Mouse (Mus musculus): ENCODE data around the gene Ddx18. TPM values are rescaled to one million over a fixed set of nuclear protein-coding genes. Genes with fewer than 3 reads are reported as not detected.

Ddx18 gene
- polyA plus RNA-seq, 1 experiment from 2014 or later: 78.1 TPM

DNA sequence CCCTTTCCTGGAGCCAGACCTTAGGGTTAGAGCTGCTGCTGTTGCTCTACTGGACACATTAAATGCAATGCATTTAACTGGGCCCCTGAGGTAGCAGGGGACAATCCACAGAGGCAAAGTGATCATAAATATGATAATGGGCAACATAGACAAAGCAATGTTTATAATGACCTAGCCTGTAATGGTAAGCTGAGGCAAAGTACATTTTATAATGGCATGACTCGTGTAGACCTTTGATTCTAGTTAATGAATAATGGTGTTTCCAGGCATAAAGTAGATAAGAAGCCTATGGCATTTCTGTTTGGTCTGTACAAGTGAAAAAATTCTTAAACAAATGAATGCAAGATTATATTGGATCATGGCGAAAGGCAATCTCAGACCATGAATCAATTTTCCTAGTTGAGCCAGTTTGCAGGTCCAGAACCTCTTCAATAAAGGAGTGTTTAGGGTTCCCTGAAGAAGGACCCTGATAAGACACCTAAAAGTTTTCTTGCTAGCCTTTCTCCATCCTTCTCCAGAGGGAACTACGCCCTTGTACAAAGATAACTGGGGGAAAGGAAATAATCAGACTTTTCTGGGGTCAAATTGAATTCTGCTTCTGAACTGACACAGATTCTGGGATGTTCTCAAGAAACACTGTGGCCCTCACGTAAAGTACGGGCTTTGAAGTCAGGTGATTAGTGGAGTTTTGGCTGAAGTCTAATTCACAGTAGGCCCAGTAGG lies 13.5 kb upstream of the Ddx18 start:
- Histone ChIP-seq H3K4me1 (replicated peaks; ENCODE audit: control insufficient read depth, insufficient read depth, low read length) (no peaks in the 10 kb centered on the region), H3K4me2 (ENCODE audit: low read length) (no peak overlapping the region), H3K27ac (ENCODE audit: low read depth) (no peak overlapping the region), H3K4me3 (ENCODE audit: low read depth, low read length) (no peak overlapping the region), H3K27me3 (replicated peaks; ENCODE audit: control insufficient read depth, insufficient read depth, low read length) (no peaks in the 10 kb centered on the region), H3K9me3 (ENCODE audit: control insufficient read depth, low read length) (no peaks in the 10 kb centered on the region), H3K36me3 (ENCODE audit: control insufficient read depth, insufficient read depth, low read length) (no peaks in the 10 kb centered on the region), H3K9ac (ENCODE audit: low read length) (no peak overlapping the region)
- ATAC-seq (replicated peaks; ENCODE audit: low FRiP score, low TSS enrichment, low read depth): no peak
- WGBS: 80% methylated on average over 5 of the region's 5 CpGs
- no peak for DNase-seq (ENCODE audit: low spot score)

DNA sequence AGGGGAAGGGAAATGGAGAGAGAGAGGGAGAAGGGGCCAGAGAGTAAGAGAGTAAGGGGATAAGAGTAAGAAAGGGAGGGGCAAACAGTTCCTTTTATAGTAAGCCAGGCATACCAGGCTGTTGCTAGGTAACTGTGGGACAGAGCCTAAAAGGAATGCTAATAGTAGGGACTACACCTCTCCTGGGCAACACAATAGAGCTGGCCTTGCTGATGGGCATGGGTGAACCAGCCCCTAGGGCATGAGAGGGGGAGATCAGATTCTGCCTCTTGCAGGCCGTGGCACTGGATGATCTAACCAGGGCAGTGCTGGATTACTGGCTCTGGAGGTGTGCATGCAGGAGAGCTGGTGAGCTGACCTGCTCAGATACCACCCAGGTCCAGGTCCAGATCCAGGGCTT lies 9.7 kb upstream of the Ddx18 start:
- Histone ChIP-seq H3K27ac (ENCODE audit: low read depth) (no peak overlapping the region), H3K4me3 (ENCODE audit: low read depth, low read length) (no peak overlapping the region), H3K9ac (ENCODE audit: low read length) (no peak overlapping the region), H3K9me3 (ENCODE audit: control insufficient read depth, low read length) (no peaks in the 10 kb centered on the region), H3K27me3 (replicated peaks; ENCODE audit: control insufficient read depth, insufficient read depth, low read length) (no peaks in the 10 kb centered on the region), H3K4me2 (ENCODE audit: low read length) (no peak overlapping the region), H3K4me1 (replicated peaks; ENCODE audit: control insufficient read depth, insufficient read depth, low read length) (no peaks in the 10 kb centered on the region), H3K36me3 (ENCODE audit: control insufficient read depth, insufficient read depth, low read length) (no peaks in the 10 kb centered on the region)
- DNase-seq (ENCODE audit: low spot score): no peak
- WGBS: 60% methylated on average over 1 of the region's 1 CpGs
- ATAC-seq (replicated peaks; ENCODE audit: low FRiP score, low TSS enrichment, low read depth): no peak

DNA sequence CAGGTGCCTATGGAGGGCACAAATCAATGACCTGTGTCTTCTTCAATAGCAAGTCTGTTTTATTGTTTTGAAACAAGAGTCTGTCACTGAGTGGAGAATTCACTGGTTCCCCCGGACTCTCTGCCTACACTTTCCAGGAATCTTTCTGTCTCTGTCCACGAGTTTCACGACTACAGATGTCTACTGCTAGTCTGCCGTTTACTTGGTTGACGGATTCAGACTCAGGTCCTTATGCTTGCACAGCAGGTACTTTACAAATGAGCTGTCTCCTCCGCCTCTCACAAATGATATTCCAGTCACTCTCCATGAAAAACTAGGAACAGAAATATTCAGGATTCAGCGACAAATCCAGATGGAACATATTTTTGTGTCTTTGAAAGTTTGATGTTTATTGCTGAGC lies 2.7 kb upstream of the Ddx18 start:
- Histone ChIP-seq H3K4me3 (ENCODE audit: low read depth, low read length) (no peak overlapping the region), H3K9ac (ENCODE audit: low read length) (no peak overlapping the region), H3K9me3 (ENCODE audit: control insufficient read depth, low read length) (no peaks in the 10 kb centered on the region), H3K4me1 (replicated peaks; ENCODE audit: control insufficient read depth, insufficient read depth, low read length) (peaks cover 6% of the 10 kb centered on the region), H3K4me2 (ENCODE audit: low read length) (no peak overlapping the region), H3K27ac (ENCODE audit: low read depth) (no peak overlapping the region), H3K27me3 (replicated peaks; ENCODE audit: control insufficient read depth, insufficient read depth, low read length) (no peaks in the 10 kb centered on the region), H3K36me3 (ENCODE audit: control insufficient read depth, insufficient read depth, low read length) (peaks cover 2% of the 10 kb centered on the region)
- DNase-seq (ENCODE audit: low spot score): no peak
- ATAC-seq (replicated peaks; ENCODE audit: low FRiP score, low TSS enrichment, low read depth): no peak
- 84% methylated on average over 7 of the region's 7 CpGs for WGBS

DNA sequence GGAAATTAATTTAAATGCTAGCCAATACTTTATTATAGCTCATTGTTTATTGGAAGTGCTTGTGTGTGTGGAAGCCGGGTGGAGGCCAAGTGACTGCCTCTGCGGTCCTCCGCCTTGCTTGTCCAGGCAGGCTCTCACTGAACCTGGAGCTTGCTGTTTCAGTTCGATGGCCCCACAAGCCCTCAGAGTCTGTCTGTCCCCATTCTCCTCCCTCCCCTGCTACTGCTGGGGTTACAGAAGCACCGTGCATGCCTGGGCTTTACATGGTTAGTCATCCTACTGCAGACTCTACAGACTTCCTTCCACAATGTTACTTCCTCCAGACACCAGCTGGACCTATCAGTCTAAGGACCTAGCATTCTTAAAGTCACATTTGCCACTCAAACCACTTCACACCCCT lies 9.9 kb downstream of the Ddx18 start:
- peaks cover 95% of the 10 kb centered on the region for H3K36me3 ChIP-seq (ENCODE audit: control insufficient read depth, insufficient read depth, low read length)
- H3K9ac ChIP-seq (ENCODE audit: low read length): no peak overlapping the region
- ATAC-seq (replicated peaks; ENCODE audit: low FRiP score, low TSS enrichment, low read depth) (no peak), DNase-seq (ENCODE audit: low spot score) (no peak)
- H3K4me1 ChIP-seq (replicated peaks; ENCODE audit: control insufficient read depth, insufficient read depth, low read length): no peaks in the 10 kb centered on the region
- no peak overlapping the region for H3K27ac ChIP-seq (ENCODE audit: low read depth)
- no peaks in the 10 kb centered on the region for H3K9me3 ChIP-seq (ENCODE audit: control insufficient read depth, low read length)
- H3K4me3 ChIP-seq (ENCODE audit: low read depth, low read length): no peak overlapping the region
- 95% methylated on average over 5 of the region's 5 CpGs for WGBS
- H3K4me2 ChIP-seq (ENCODE audit: low read length): no peak overlapping the region
- no peaks in the 10 kb centered on the region for H3K27me3 ChIP-seq (replicated peaks; ENCODE audit: control insufficient read depth, insufficient read depth, low read length)

DNA sequence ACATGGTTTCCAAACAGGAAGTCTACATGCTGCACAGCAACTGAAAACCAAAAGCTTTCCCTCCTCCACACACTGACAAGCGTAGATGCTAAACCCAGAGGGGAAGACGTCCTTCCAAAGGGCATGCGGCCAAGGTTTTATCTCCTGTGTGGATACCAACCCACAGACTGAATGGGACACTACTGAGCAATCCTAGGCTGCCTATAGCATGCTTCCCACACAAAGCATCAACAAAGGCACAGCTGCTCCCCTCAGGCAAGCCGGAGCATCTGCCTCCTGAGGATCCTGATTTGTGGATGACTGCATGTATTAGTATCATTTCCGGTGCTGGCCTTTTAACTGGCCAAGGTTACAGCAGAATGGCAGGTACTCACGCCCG lies 16.3 kb downstream of the Ddx18 start:
- no peak overlapping the region for H3K4me3 ChIP-seq (ENCODE audit: low read depth, low read length)
- peaks cover 48% of the 10 kb centered on the region for H3K36me3 ChIP-seq (ENCODE audit: control insufficient read depth, insufficient read depth, low read length)
- 80% methylated on average over 7 of the region's 7 CpGs for WGBS

DNA sequence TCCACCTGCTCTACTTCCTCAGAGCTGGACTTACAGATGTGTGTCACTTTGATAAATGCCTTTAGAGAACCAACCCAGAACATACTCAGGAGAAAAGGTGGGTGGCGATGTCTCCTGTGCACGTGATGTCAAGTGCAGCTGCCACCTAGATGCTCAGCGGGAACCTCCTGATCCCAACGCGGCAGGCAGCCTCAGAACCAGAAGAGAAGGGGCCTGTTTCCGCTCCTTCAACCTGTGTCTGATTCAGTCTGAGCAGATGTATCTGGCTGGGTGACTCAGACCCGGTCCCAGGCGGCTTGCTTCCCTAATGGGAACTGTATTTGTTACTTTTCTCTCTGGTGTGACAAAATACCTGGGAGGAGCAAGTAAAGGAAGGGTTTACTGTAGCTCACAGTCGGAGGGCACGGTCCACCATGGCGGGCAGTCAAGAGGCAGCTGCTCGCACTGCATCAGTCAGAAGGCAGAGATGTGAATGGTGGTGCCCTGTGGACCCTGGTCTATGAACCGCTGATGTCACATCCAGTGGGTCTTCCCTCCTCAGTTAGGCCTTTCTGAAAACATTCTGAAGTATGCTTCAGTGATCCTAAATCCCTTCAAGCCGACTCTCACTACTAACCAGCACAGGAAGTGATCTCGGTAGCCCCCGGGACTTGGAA lies 16.9 kb downstream of the Ddx18 start:
- Histone ChIP-seq H3K9me3 (ENCODE audit: control insufficient read depth, low read length) (no peaks in the 10 kb centered on the region), H3K4me2 (ENCODE audit: low read length) (no peak overlapping the region), H3K36me3 (ENCODE audit: control insufficient read depth, insufficient read depth, low read length) (peaks cover 44% of the 10 kb centered on the region), H3K27ac (ENCODE audit: low read depth) (no peak overlapping the region), H3K4me3 (ENCODE audit: low read depth, low read length) (no peak overlapping the region), H3K4me1 (replicated peaks; ENCODE audit: control insufficient read depth, insufficient read depth, low read length) (no peaks in the 10 kb centered on the region), H3K27me3 (replicated peaks; ENCODE audit: control insufficient read depth, insufficient read depth, low read length) (no peaks in the 10 kb centered on the region), H3K9ac (ENCODE audit: low read length) (no peak overlapping the region)
- DNase-seq (ENCODE audit: low spot score) (no peak), ATAC-seq (replicated peaks; ENCODE audit: low FRiP score, low TSS enrichment, low read depth) (no peak)
- 87% methylated on average over 16 of the region's 16 CpGs for WGBS

More for the DNA sequence above, 16.3 kb downstream of the Ddx18 start:
- no peak for ATAC-seq (replicated peaks; ENCODE audit: low FRiP score, low TSS enrichment, low read depth)
- H3K4me1 ChIP-seq (replicated peaks; ENCODE audit: control insufficient read depth, insufficient read depth, low read length): no peaks in the 10 kb centered on the region
- no peaks in the 10 kb centered on the region for H3K9me3 ChIP-seq (ENCODE audit: control insufficient read depth, low read length)
- no peaks in the 10 kb centered on the region for H3K27me3 ChIP-seq (replicated peaks; ENCODE audit: control insufficient read depth, insufficient read depth, low read length)
- no peak overlapping the region for H3K27ac ChIP-seq (ENCODE audit: low read depth)
- H3K9ac ChIP-seq (ENCODE audit: low read length): no peak overlapping the region
- H3K4me2 ChIP-seq (ENCODE audit: low read length): no peak overlapping the region
- no peak for DNase-seq (ENCODE audit: low spot score)

DNA sequence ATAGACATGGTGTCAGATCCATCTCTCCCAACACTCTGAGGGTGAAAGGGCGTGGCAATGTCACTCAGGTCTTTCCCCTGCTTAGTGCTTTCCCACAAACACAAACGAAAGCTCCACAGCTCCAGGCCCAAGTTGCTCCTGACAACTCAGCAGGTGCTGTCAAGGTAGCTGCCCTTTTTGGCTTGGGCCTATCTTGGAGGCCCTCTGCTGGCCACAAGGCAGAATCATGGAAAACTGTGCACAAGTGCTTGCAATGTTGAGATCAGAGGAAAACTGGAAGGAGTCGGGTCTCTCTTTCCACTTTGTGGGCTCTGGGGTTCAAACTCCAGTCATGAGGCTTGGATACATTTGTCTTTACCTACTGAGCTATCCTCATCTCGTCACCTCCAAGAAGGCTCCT lies 18.3 kb downstream of the Ddx18 start:
- no peak overlapping the region for H3K9ac ChIP-seq (ENCODE audit: low read length)
- H3K27me3 ChIP-seq (replicated peaks; ENCODE audit: control insufficient read depth, insufficient read depth, low read length): no peaks in the 10 kb centered on the region
- peaks cover 29% of the 10 kb centered on the region for H3K36me3 ChIP-seq (ENCODE audit: control insufficient read depth, insufficient read depth, low read length)
- no peaks in the 10 kb centered on the region for H3K4me1 ChIP-seq (replicated peaks; ENCODE audit: control insufficient read depth, insufficient read depth, low read length)
- no peak overlapping the region for H3K4me2 ChIP-seq (ENCODE audit: low read length)
- ATAC-seq (replicated peaks; ENCODE audit: low FRiP score, low TSS enrichment, low read depth): no peak
- no peak overlapping the region for H3K4me3 ChIP-seq (ENCODE audit: low read depth, low read length)
- DNase-seq (ENCODE audit: low spot score): no peak
- H3K27ac ChIP-seq (ENCODE audit: low read depth): no peak overlapping the region
- 79% methylated on average over 4 of the region's 4 CpGs for WGBS
- H3K9me3 ChIP-seq (ENCODE audit: control insufficient read depth, low read length): no peaks in the 10 kb centered on the region

DNA sequence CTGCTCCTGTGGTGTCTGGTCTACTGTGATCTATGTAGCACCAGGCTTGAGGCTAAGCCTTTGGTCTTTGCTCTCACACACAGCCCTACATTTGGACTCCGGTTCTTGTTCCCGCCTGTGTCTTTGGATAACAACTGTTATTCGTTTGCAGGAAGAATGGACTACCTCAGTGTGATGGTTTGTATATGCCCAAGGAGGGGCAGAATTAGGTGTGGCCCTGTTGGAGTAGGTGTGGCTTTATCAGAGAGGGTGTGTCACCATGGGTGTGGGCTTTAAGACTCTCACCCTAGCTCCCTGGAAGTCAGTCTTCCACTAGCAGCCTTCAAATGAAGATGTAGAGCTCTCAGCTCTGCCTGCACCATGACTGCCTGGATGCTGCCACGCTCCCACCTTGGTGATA lies 19.1 kb downstream of the Ddx18 start:
- ATAC-seq (replicated peaks; ENCODE audit: low FRiP score, low TSS enrichment, low read depth) (no peak), DNase-seq (ENCODE audit: low spot score) (no peak)
- Histone ChIP-seq H3K27me3 (replicated peaks; ENCODE audit: control insufficient read depth, insufficient read depth, low read length) (no peaks in the 10 kb centered on the region), H3K9me3 (ENCODE audit: control insufficient read depth, low read length) (no peaks in the 10 kb centered on the region), H3K4me1 (replicated peaks; ENCODE audit: control insufficient read depth, insufficient read depth, low read length) (no peaks in the 10 kb centered on the region), H3K4me2 (ENCODE audit: low read length) (no peak overlapping the region), H3K4me3 (ENCODE audit: low read depth, low read length) (no peak overlapping the region), H3K9ac (ENCODE audit: low read length) (no peak overlapping the region), H3K27ac (ENCODE audit: low read depth) (no peak overlapping the region), H3K36me3 (ENCODE audit: control insufficient read depth, insufficient read depth, low read length) (peaks cover 23% of the 10 kb centered on the region)
- 84% methylated on average over 4 of the region's 4 CpGs for WGBS

DNA sequence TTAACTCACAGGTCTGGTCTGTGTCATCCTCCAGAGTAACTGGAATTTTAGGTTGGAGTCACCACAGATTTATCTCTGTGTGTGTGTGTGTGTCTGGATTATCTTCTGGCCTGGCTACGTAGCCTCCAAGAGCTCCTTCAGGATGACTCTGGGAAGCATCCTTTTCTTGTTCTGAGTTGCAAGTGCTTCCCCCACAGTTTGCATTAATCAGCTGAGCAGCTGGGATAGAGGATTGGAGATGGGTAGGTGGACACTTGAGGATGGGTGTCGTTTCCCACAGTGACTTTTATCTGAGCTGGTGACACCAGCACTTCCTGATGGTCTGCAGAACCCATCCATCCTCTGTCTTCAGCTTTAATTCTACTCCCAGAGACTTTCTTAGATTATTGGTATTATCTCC lies 20.9 kb downstream of the Ddx18 start:
- Histone ChIP-seq H3K4me3 (ENCODE audit: low read depth, low read length) (no peak overlapping the region), H3K9me3 (ENCODE audit: control insufficient read depth, low read length) (no peaks in the 10 kb centered on the region), H3K36me3 (ENCODE audit: control insufficient read depth, insufficient read depth, low read length) (0 out of 2 replicates have a peak, but pooled peaks cover 7% of the 10 kb centered on the region), H3K4me2 (ENCODE audit: low read length) (no peak overlapping the region), H3K9ac (ENCODE audit: low read length) (no peak overlapping the region), H3K4me1 (replicated peaks; ENCODE audit: control insufficient read depth, insufficient read depth, low read length) (no peaks in the 10 kb centered on the region), H3K27me3 (replicated peaks; ENCODE audit: control insufficient read depth, insufficient read depth, low read length) (no peaks in the 10 kb centered on the region), H3K27ac (ENCODE audit: low read depth) (no peak overlapping the region)
- 68% methylated on average over 2 of the region's 2 CpGs for WGBS
- DNase-seq (ENCODE audit: low spot score) (no peak), ATAC-seq (replicated peaks; ENCODE audit: low FRiP score, low TSS enrichment, low read depth) (no peak)
